Mouse (Mus musculus): ENCODE measurements around the gene Dnajb1. TPM values are rescaled to one million over a fixed set of nuclear protein-coding genes. Genes with fewer than 3 reads are reported as not detected.

Gene Dnajb1
- polyA plus RNA-seq, 1 experiment = 23.9 TPM

GRCm38 (mm10) chr8:83619568-83620285 lies 11.7 kb downstream of the Dnajb1 start:
- no peak for TF ChIP-seq CTCF (IDR thresholded peaks at IDR 0.05; ENCODE audit: control insufficient read depth, insufficient read depth, low read length)
- no peak for TF ChIP-seq POLR2A (IDR thresholded peaks at IDR 0.05; ENCODE audit: borderline replicate concordance, control insufficient read depth, low read depth, low read length)
- WGBS = 89% methylated on average over 9 of the region's 9 CpGs
- Histone ChIP-seq H3K4me3 (replicated peaks; ENCODE audit: control insufficient read depth, low read depth, low read length) (no peak overlapping the region), H3K4me1 (ENCODE audit: control insufficient read depth, insufficient read depth, low read length) (no peaks in the 10 kb centered on the region; the same call in 1 of the 2 replicates), H3K27ac (ENCODE audit: control insufficient read depth, insufficient read depth, low read depth, low read length, poor library complexity) (no peak overlapping the region)

- Histone ChIP-seq H3K27ac (ENCODE audit: control insufficient read depth, insufficient read depth, low read depth, low read length, poor library complexity) (no peak overlapping the region), H3K4me3 (replicated peaks; ENCODE audit: control insufficient read depth, low read depth, low read length) (peak overlapping the region; percentile 30), H3K4me1 (ENCODE audit: control insufficient read depth, insufficient read depth, low read length) (no peaks in the 10 kb centered on the region; the same call in 1 of the 2 replicates)
- TF ChIP-seq POLR2A (IDR thresholded peaks at IDR 0.05; ENCODE audit: borderline replicate concordance, control insufficient read depth, low read depth, low read length) = no peak
- TF ChIP-seq CTCF (IDR thresholded peaks at IDR 0.05; ENCODE audit: control insufficient read depth, insufficient read depth, low read length) = no peak
- WGBS = 55% methylated on average over 15 of the region's 15 CpGs
Measured at GRCm38 (mm10) chr8:83621691-83622388, 13.8 kb downstream of the Dnajb1 start.

- peak; percentile 98 for TF ChIP-seq CTCF (IDR thresholded peaks at IDR 0.05; ENCODE audit: control insufficient read depth, insufficient read depth, low read length)
- peak; percentile 36; the same call in 1 of the 2 replicates for TF ChIP-seq POLR2A (IDR thresholded peaks at IDR 0.05; ENCODE audit: borderline replicate concordance, control insufficient read depth, low read depth, low read length)
- 6% methylated on average over 23 of the region's 23 CpGs for WGBS
- Histone ChIP-seq H3K27ac (ENCODE audit: control insufficient read depth, insufficient read depth, low read depth, low read length, poor library complexity) (no peak overlapping the region), H3K4me3 (replicated peaks; ENCODE audit: control insufficient read depth, low read depth, low read length) (peak overlapping the region; percentile 30), H3K4me1 (ENCODE audit: control insufficient read depth, insufficient read depth, low read length) (no peaks in the 10 kb centered on the region; the same call in 1 of the 2 replicates)
Measured at GRCm38 (mm10) chr8:83622389-83622989, 14.5 kb downstream of the Dnajb1 start.

GRCm38 (mm10) chr8:83623549-83623948 lies 15.6 kb downstream of the Dnajb1 start:
- H3K4me3 ChIP-seq (replicated peaks; ENCODE audit: control insufficient read depth, low read depth, low read length) = no peak overlapping the region
- 69% methylated on average over 7 of the region's 7 CpGs for WGBS
- no peaks in the 10 kb centered on the region; the same call in 1 of the 2 replicates for H3K4me1 ChIP-seq (ENCODE audit: control insufficient read depth, insufficient read depth, low read length)
- no peak overlapping the region for H3K27ac ChIP-seq (ENCODE audit: control insufficient read depth, insufficient read depth, low read depth, low read length, poor library complexity)
- TF ChIP-seq CTCF (IDR thresholded peaks at IDR 0.05; ENCODE audit: control insufficient read depth, insufficient read depth, low read length) = no peak
- TF ChIP-seq POLR2A (IDR thresholded peaks at IDR 0.05; ENCODE audit: borderline replicate concordance, control insufficient read depth, low read depth, low read length) = no peak

- whole genome bisulfite sequencing = 35% methylated on average over 3 of the region's 3 CpGs
- Histone ChIP-seq H3K4me1 (ENCODE audit: control insufficient read depth, insufficient read depth, low read length) (no peaks in the 10 kb centered on the region; the same call in 1 of the 2 replicates), H3K27ac (ENCODE audit: control insufficient read depth, insufficient read depth, low read depth, low read length, poor library complexity) (no peak overlapping the region)
Measured at GRCm38 (mm10) chr8:83624739-83625138, 16.7 kb downstream of the Dnajb1 start.

GRCm38 (mm10) chr8:83625676-83626299 lies 17.8 kb downstream of the Dnajb1 start:
- H3K27ac ChIP-seq (ENCODE audit: control insufficient read depth, insufficient read depth, low read depth, low read length, poor library complexity) = 0 out of 2 replicates have a peak overlapping the region, but pooled peaks have one; percentile 21
- WGBS = 48% methylated on average over 6 of the region's 6 CpGs
- no peaks in the 10 kb centered on the region; the same call in 1 of the 2 replicates for H3K4me1 ChIP-seq (ENCODE audit: control insufficient read depth, insufficient read depth, low read length)
- no peak for TF ChIP-seq CTCF (IDR thresholded peaks at IDR 0.05; ENCODE audit: control insufficient read depth, insufficient read depth, low read length)
- no peak for TF ChIP-seq POLR2A (IDR thresholded peaks at IDR 0.05; ENCODE audit: borderline replicate concordance, control insufficient read depth, low read depth, low read length)
- H3K4me3 ChIP-seq (replicated peaks; ENCODE audit: control insufficient read depth, low read depth, low read length) = no peak overlapping the region

More at GRCm38 (mm10) chr8:83624739-83625138, 16.7 kb downstream of the Dnajb1 start:
- no peak overlapping the region for H3K4me3 ChIP-seq (replicated peaks; ENCODE audit: control insufficient read depth, low read depth, low read length)
- TF ChIP-seq CTCF (IDR thresholded peaks at IDR 0.05; ENCODE audit: control insufficient read depth, insufficient read depth, low read length) (peak; percentile 52), POLR2A (IDR thresholded peaks at IDR 0.05; ENCODE audit: borderline replicate concordance, control insufficient read depth, low read depth, low read length) (no peak)

- peaks cover 1% of the 10 kb centered on the region; the same call in 1 of the 2 replicates for H3K4me1 ChIP-seq (ENCODE audit: control insufficient read depth, insufficient read depth, low read length)
- H3K27ac ChIP-seq (ENCODE audit: control insufficient read depth, insufficient read depth, low read depth, low read length, poor library complexity) = no peak overlapping the region
- no peak overlapping the region for H3K4me3 ChIP-seq (replicated peaks; ENCODE audit: control insufficient read depth, low read depth, low read length)
- TF ChIP-seq POLR2A (IDR thresholded peaks at IDR 0.05; ENCODE audit: borderline replicate concordance, control insufficient read depth, low read depth, low read length) (no peak), CTCF (IDR thresholded peaks at IDR 0.05; ENCODE audit: control insufficient read depth, insufficient read depth, low read length) (no peak)
- WGBS = 78% methylated on average over 7 of the region's 7 CpGs
Measured at GRCm38 (mm10) chr8:83632083-83632707, 24.2 kb downstream of the Dnajb1 start.

Data from bone marrow, adult 2 months (tissue).